Mouse (Mus musculus) heart, postnatal 0 days (tissue): ENCODE measurements at regions not wholly inside any gene's neighbourhood (a gene's known extent, or its start where the extent isn't known, plus 50 kb on each side); places are given as distances from the start of the nearest gene placed in this dataset.
A peak's percentile ranks its signal among the peaks of the same experiment; 100 is the strongest.

ENCODE experiments used
- ATAC-seq: fragments of 200-750 bp; cut with Nextera tagmentation; 2 replicates; pipeline ENCODE4 v1.8.0; 2017; ENCODE audit warnings: low read depth, moderate number of reproducible peaks, moderate library complexity; ENCODE audit not compliant: insufficient read depth
- DNase-seq: peaks from one replicate; pipeline ENCODE4 v3.0.0-alpha.2; 2016; ENCODE audit warnings: low spot score
- H3K27ac ChIP-seq: fragments of 300-500 bp; sonication (generic); 2 replicates; pipeline ENCODE4 v1.5.1; 2014; ENCODE audit warnings: low read depth, mild to moderate bottlenecking
- H3K27me3 ChIP-seq: fragments of 300-500 bp; sonication (generic); 2 replicates; pipeline ENCODE4 v1.6.1; 2014; ENCODE audit warnings: low read length, mixed read lengths; ENCODE audit not compliant: control insufficient read depth, insufficient read depth
- H3K36me3 ChIP-seq: fragments of 300-500 bp; sonication (generic); replicated peaks from 2 replicates; pipeline ENCODE4 v1.6.1; 2014; ENCODE audit warnings: low read length, mixed read lengths; ENCODE audit not compliant: control insufficient read depth, insufficient read depth
- H3K4me1 ChIP-seq: fragments of 300-500 bp; sonication (generic); 2 replicates; pipeline ENCODE4 v1.6.1; 2014; ENCODE audit warnings: antibody characterized with exemption; ENCODE audit not compliant: control insufficient read depth, insufficient read depth
- H3K4me2 ChIP-seq: fragments of 300-500 bp; sonication (generic); 2 replicates; pipeline ENCODE4 v1.6.1; 2014; ENCODE audit warnings: low read depth, mild to moderate bottlenecking, low read length, moderate library complexity
- H3K4me3 ChIP-seq: fragments of 300-500 bp; sonication (generic); 2 replicates; pipeline ENCODE4 v1.5.1; 2014; ENCODE audit warnings: low read depth, low read length
- H3K9ac ChIP-seq: fragments of 300-500 bp; sonication (generic); replicated peaks from 2 replicates; pipeline ENCODE4 v1.6.1; 2014; ENCODE audit warnings: low read depth, low read length, mixed read lengths
- H3K9me3 ChIP-seq: fragments of 300-500 bp; sonication (generic); replicated peaks from 2 replicates; pipeline ENCODE4 v1.6.1; 2016; ENCODE audit warnings: low read length; ENCODE audit not compliant: control insufficient read depth
- CTCF ChIP-seq: IDR thresholded peaks from 2 replicates; pipeline ENCODE4 v1.5.1; 2016; ENCODE audit warnings: antibody characterized with exemption, control low read depth, low read depth
- EP300 ChIP-seq: IDR thresholded peaks from 2 replicates; pipeline ENCODE4 v1.6.1; 2016; ENCODE audit warnings: antibody characterized with exemption, low read depth
- WGBS: fragments of 180-500 bp; shearing (Covaris S2); extraction: QIAGEN DNeasy Blood & Tissue Kit; methylation state at CpG from one replicate; pipeline ENCODE4 v1.1.7; 2014; 5-methylcytosine and 5-hydroxymethylcytosine counted together

GRCm38 (mm10) chr14:104206602-104207001 is 261.2 kb downstream of the Pou4f1 start:
- H3K4me2 ChIP-seq = no peak overlapping the region
- no peaks in the 10 kb centered on the region for H3K27me3 ChIP-seq
- 45% methylated on average over 2 of the region's 2 CpGs for WGBS
- H3K27ac ChIP-seq = no peak overlapping the region
- no peak for TF ChIP-seq CTCF
- no peak for TF ChIP-seq EP300
- H3K9ac ChIP-seq = no peak overlapping the region
- no peak overlapping the region for H3K4me3 ChIP-seq
- no peaks in the 10 kb centered on the region for H3K9me3 ChIP-seq
- no peaks in the 10 kb centered on the region for H3K4me1 ChIP-seq
- H3K36me3 ChIP-seq = no peaks in the 10 kb centered on the region
- no peak for DNase-seq
- no peak for ATAC-seq

- Histone ChIP-seq H3K36me3 (no peaks in the 10 kb centered on the region), H3K4me2 (no peak overlapping the region), H3K27me3 (no peaks in the 10 kb centered on the region), H3K4me1 (no peaks in the 10 kb centered on the region), H3K9me3 (no peaks in the 10 kb centered on the region), H3K9ac (no peak overlapping the region), H3K27ac (no peak overlapping the region), H3K4me3 (no peak overlapping the region)
- 70% methylated on average over 17 of the region's 17 CpGs for WGBS
- ATAC-seq (no peak), DNase-seq (no peak)
- TF ChIP-seq CTCF (peak; percentile 19; the same call in 1 of the 2 replicates), EP300 (no peak)
Observed at GRCm38 (mm10) chr14:104203239-104203986, 264.4 kb downstream of the Pou4f1 start.

GRCm38 (mm10) chr14:104193198-104193597 is 274.6 kb downstream of the Pou4f1 start:
- H3K4me1 ChIP-seq = no peaks in the 10 kb centered on the region
- no peaks in the 10 kb centered on the region for H3K36me3 ChIP-seq
- no peaks in the 10 kb centered on the region for H3K9me3 ChIP-seq
- H3K4me2 ChIP-seq = no peak overlapping the region
- no peak overlapping the region for H3K9ac ChIP-seq
- no peak for ATAC-seq
- TF ChIP-seq CTCF (no peak), EP300 (no peak)
- no peaks in the 10 kb centered on the region for H3K27me3 ChIP-seq
- no peak for DNase-seq
- H3K27ac ChIP-seq = no peak overlapping the region
- 56% methylated on average over 11 of the region's 11 CpGs for WGBS
- no peak overlapping the region for H3K4me3 ChIP-seq

GRCm38 (mm10) chr14:104175122-104175521 is 292.7 kb downstream of the Pou4f1 start:
- no peaks in the 10 kb centered on the region for H3K9me3 ChIP-seq
- H3K4me3 ChIP-seq = no peak overlapping the region
- no peak overlapping the region for H3K27ac ChIP-seq
- H3K27me3 ChIP-seq = no peaks in the 10 kb centered on the region
- no peaks in the 10 kb centered on the region for H3K36me3 ChIP-seq
- TF ChIP-seq EP300 (no peak), CTCF (no peak)
- DNase-seq = no peak
- ATAC-seq = no peak
- H3K4me2 ChIP-seq = no peak overlapping the region
- no peaks in the 10 kb centered on the region for H3K4me1 ChIP-seq
- H3K9ac ChIP-seq = no peak overlapping the region

- Histone ChIP-seq H3K9ac (no peak overlapping the region), H3K4me1 (no peaks in the 10 kb centered on the region), H3K36me3 (no peaks in the 10 kb centered on the region), H3K27me3 (no peaks in the 10 kb centered on the region), H3K27ac (no peak overlapping the region), H3K9me3 (no peaks in the 10 kb centered on the region), H3K4me2 (no peak overlapping the region), H3K4me3 (no peak overlapping the region)
- ATAC-seq (no peak), DNase-seq (no peak)
- 43% methylated on average over 5 of the region's 5 CpGs for WGBS
- TF ChIP-seq EP300 (no peak), CTCF (peak; percentile 36; the same call in 1 of the 2 replicates)
Observed at GRCm38 (mm10) chr14:104146841-104147240, 302.6 kb upstream of the Ednrb start.

GRCm38 (mm10) chr14:104145395-104145794 is 301.2 kb upstream of the Ednrb start:
- H3K27ac ChIP-seq = no peak overlapping the region
- no peak overlapping the region for H3K4me2 ChIP-seq
- H3K36me3 ChIP-seq = no peaks in the 10 kb centered on the region
- DNase-seq = no peak
- no peak for ATAC-seq
- H3K4me1 ChIP-seq = no peaks in the 10 kb centered on the region
- no peaks in the 10 kb centered on the region for H3K27me3 ChIP-seq
- WGBS = 39% methylated on average over 5 of the region's 5 CpGs
- no peak for TF ChIP-seq EP300
- TF ChIP-seq CTCF = no peak
- H3K9me3 ChIP-seq = no peaks in the 10 kb centered on the region
- H3K4me3 ChIP-seq = no peak overlapping the region
- H3K9ac ChIP-seq = no peak overlapping the region
